Comparison of ENCODE assay signal across 8 mouse cellular contexts in genomic region chr2:6436085-6436950, GRCm38 (mm10).
DNase-seq lines count a peak whose midpoint lies in the region; ATAC-seq and TF ChIP-seq lines count a peak whose summit lies in the region.

No protein-coding gene starts in this region.

- peak; percentile 85 for TF ChIP-seq CTCF in bone marrow, adult 2 months (IDR thresholded peaks at IDR 0.05; ENCODE audit: control insufficient read depth, insufficient read depth, low read length)

- TF ChIP-seq POLR2A in bone marrow, adult 2 months (IDR thresholded peaks at IDR 0.05; ENCODE audit: borderline replicate concordance, control insufficient read depth, low read depth, low read length), result no peak

- 71% methylated on average over 16 of the region's 16 CpGs for WGBS in bone marrow, adult 2 months
- 87% methylated on average over 16 of the region's 16 CpGs for WGBS in forebrain, embryonic 11.5 days
- 86% methylated on average over 16 of the region's 16 CpGs for WGBS in hindbrain, embryonic 14.5 days
- WGBS in limb, embryonic 10.5 days, result 89% methylated on average over 16 of the region's 16 CpGs
- 89% methylated on average over 16 of the region's 16 CpGs for WGBS in midbrain, embryonic 10.5 days
- 71% methylated on average over 16 of the region's 16 CpGs for WGBS in stomach, embryonic 14.5 days

- H3K27me3 ChIP-seq in forebrain, embryonic 11.5 days (ENCODE audit: control insufficient read depth, insufficient read depth, low read length), result no peaks in the 10 kb centered on the region
- H3K27me3 ChIP-seq in hindbrain, embryonic 14.5 days (ENCODE audit: control insufficient read depth, insufficient read depth, low read length), result no peaks in the 10 kb centered on the region
- no peaks in the 10 kb centered on the region for H3K27me3 ChIP-seq in limb, embryonic 10.5 days (ENCODE audit: low read depth, poor library complexity, severe bottlenecking)
- no peaks in the 10 kb centered on the region for H3K27me3 ChIP-seq in midbrain, embryonic 10.5 days (ENCODE audit: low read depth, poor library complexity, severe bottlenecking)
- H3K27me3 ChIP-seq in stomach, embryonic 14.5 days (ENCODE audit: control insufficient read depth, insufficient read depth, low read length), result no peaks in the 10 kb centered on the region

- H3K4me2 ChIP-seq in forebrain, embryonic 11.5 days (ENCODE audit: low read depth, low read length, severe bottlenecking), result no peak overlapping the region
- H3K4me2 ChIP-seq in hindbrain, embryonic 14.5 days (replicated peaks), result no peak overlapping the region
- no peak overlapping the region for H3K4me2 ChIP-seq in stomach, embryonic 14.5 days (replicated peaks; ENCODE audit: low read depth, low read length)

- H3K4me1 ChIP-seq in bone marrow, adult 2 months (ENCODE audit: control insufficient read depth, insufficient read depth, low read length), result no peaks in the 10 kb centered on the region
- H3K4me1 ChIP-seq in forebrain, embryonic 11.5 days (replicated peaks; ENCODE audit: control insufficient read depth, insufficient read depth, low read length), result no peaks in the 10 kb centered on the region
- H3K4me1 ChIP-seq in hindbrain, embryonic 14.5 days (replicated peaks; ENCODE audit: control insufficient read depth, insufficient read depth, low read length), result no peaks in the 10 kb centered on the region
- H3K4me1 ChIP-seq in limb, embryonic 10.5 days, result 0 out of 2 replicates have a peak, but pooled peaks cover 3% of the 10 kb centered on the region
- H3K4me1 ChIP-seq in midbrain, embryonic 10.5 days, result no peaks in the 10 kb centered on the region
- no peaks in the 10 kb centered on the region for H3K4me1 ChIP-seq in stomach, embryonic 14.5 days (ENCODE audit: control insufficient read depth, insufficient read depth, low read length)

- ATAC-seq in forebrain, embryonic 11.5 days (replicated peaks; ENCODE audit: low FRiP score), result 0 out of 2 replicates have a peak, but pooled peaks have one; percentile 51
- peak; percentile 84; the same call in 1 of the 2 replicates for ATAC-seq in hindbrain, embryonic 14.5 days (ENCODE audit: low FRiP score)
- peak; percentile 83; the same call in 1 of the 2 replicates for ATAC-seq in stomach, embryonic 14.5 days (ENCODE audit: insufficient number of reproducible peaks, insufficient read depth, low FRiP score, low read depth)

- H3K27ac ChIP-seq in bone marrow, adult 2 months (ENCODE audit: control insufficient read depth, insufficient read depth, low read depth, low read length, poor library complexity), result no peak overlapping the region
- H3K27ac ChIP-seq in forebrain, embryonic 11.5 days (ENCODE audit: low read depth, low read length), result no peak overlapping the region
- no peak overlapping the region for H3K27ac ChIP-seq in hindbrain, embryonic 14.5 days
- no peak overlapping the region for H3K27ac ChIP-seq in limb, embryonic 10.5 days
- H3K27ac ChIP-seq in midbrain, embryonic 10.5 days (replicated peaks), result no peak overlapping the region
- no peak overlapping the region for H3K27ac ChIP-seq in stomach, embryonic 14.5 days (ENCODE audit: low read length)

- no peak overlapping the region for H3K4me3 ChIP-seq in bone marrow, adult 2 months (replicated peaks; ENCODE audit: control insufficient read depth, low read depth, low read length)
- no peak overlapping the region for H3K4me3 ChIP-seq in forebrain, embryonic 11.5 days (ENCODE audit: low read depth, low read length)
- H3K4me3 ChIP-seq in hindbrain, embryonic 14.5 days (replicated peaks; ENCODE audit: low read length), result no peak overlapping the region
- H3K4me3 ChIP-seq in limb, embryonic 10.5 days, result no peak overlapping the region
- no peak overlapping the region for H3K4me3 ChIP-seq in midbrain, embryonic 10.5 days
- H3K4me3 ChIP-seq in stomach, embryonic 14.5 days (ENCODE audit: low read depth, low read length), result no peak overlapping the region

- no peak overlapping the region for H3K9ac ChIP-seq in forebrain, embryonic 11.5 days (ENCODE audit: low read length)
- H3K9ac ChIP-seq in hindbrain, embryonic 14.5 days, result no peak overlapping the region
- no peak overlapping the region for H3K9ac ChIP-seq in stomach, embryonic 14.5 days (replicated peaks; ENCODE audit: low read depth, low read length)

- H3K9me3 ChIP-seq in forebrain, embryonic 11.5 days (ENCODE audit: control insufficient read depth, low read length), result no peaks in the 10 kb centered on the region
- no peaks in the 10 kb centered on the region for H3K9me3 ChIP-seq in hindbrain, embryonic 14.5 days (ENCODE audit: control insufficient read depth, low read length)
- no peaks in the 10 kb centered on the region for H3K9me3 ChIP-seq in limb, embryonic 10.5 days (replicated peaks)
- H3K9me3 ChIP-seq in midbrain, embryonic 10.5 days (replicated peaks), result no peaks in the 10 kb centered on the region
- no peaks in the 10 kb centered on the region for H3K9me3 ChIP-seq in stomach, embryonic 14.5 days (ENCODE audit: control insufficient read depth, low read depth, low read length)

- DNase-seq in layer of hippocampus, adult 11-12 months (ENCODE audit: low spot score), result peak; percentile 62
- no peak for DNase-seq in layer of hippocampus, adult 9-10 months (ENCODE audit: low spot score)
- peak; percentile 61 for DNase-seq in forebrain, embryonic 11.5 days (ENCODE audit: low spot score)
- peak; percentile 74 for DNase-seq in hindbrain, embryonic 14.5 days (ENCODE audit: low spot score)
- peak; percentile 48 for DNase-seq in limb, embryonic 10.5 days (ENCODE audit: low spot score)
- peak; percentile 41 for DNase-seq in midbrain, embryonic 10.5 days (ENCODE audit: low spot score)

- peaks cover 4% of the 10 kb centered on the region; the same call in 1 of the 2 replicates for H3K36me3 ChIP-seq in forebrain, embryonic 11.5 days (ENCODE audit: control insufficient read depth, insufficient read depth, low read length)
- H3K36me3 ChIP-seq in hindbrain, embryonic 14.5 days (replicated peaks; ENCODE audit: control insufficient read depth, insufficient read depth), result peaks cover 30% of the 10 kb centered on the region
- H3K36me3 ChIP-seq in limb, embryonic 10.5 days, result peaks cover 69% of the 10 kb centered on the region
- H3K36me3 ChIP-seq in midbrain, embryonic 10.5 days, result peaks cover 82% of the 10 kb centered on the region
- peaks cover 12% of the 10 kb centered on the region for H3K36me3 ChIP-seq in stomach, embryonic 14.5 days (ENCODE audit: control insufficient read depth, insufficient read depth, low read length)
